Mouse (Mus musculus) gastrocnemius, adult 2 months (tissue): ENCODE data around the gene C87414. TPM values are rescaled to one million over a fixed set of nuclear protein-coding genes. Genes with fewer than 3 reads are reported as not detected.
"Not testable (repeated sequence)": the region's sequence is repeated elsewhere in the genome, so short reads cannot be mapped to it uniquely, and the experiment has no call there.

ENCODE experiments used
- DNase-seq: peaks from one replicate; pipeline ENCODE4 v3.0.0; 2022
- H3K27ac ChIP-seq: fragments of 200-600 bp; 2 replicates; pipeline ENCODE4 v1.8.1; 2022; ENCODE audit warnings: mild to moderate bottlenecking
- H3K4me3 ChIP-seq: fragments of 200-600 bp; 2 replicates; pipeline ENCODE4 v1.8.1; 2022; ENCODE audit warnings: mild to moderate bottlenecking, moderate library complexity
- intact Hi-C: fragments of 180-260 bp; cut with DNase I; formaldehyde crosslinking; loops from one replicate; pipeline ENCODE4 v1.15.1; 2025
- long read RNA-seq, 2 experiments: library from polyadenylated mRNA; stranded (forward); transcript quantifications; one replicate each; pipeline ENCODE4 v2.0.0; 2021
- total RNA-seq, 2 experiments: library from RNA; stranded (reverse); gene quantifications; 2 replicates each; pipeline ENCODE4 v1.2.3; 2021

The C87414 gene
- not detected for total RNA-seq
- long read RNA-seq, experiment 1 = 0 reads
- long read RNA-seq, experiment 2 = 0 reads

GRCm38 (mm10) chr5:93671451-93671850, at the start of gene C87414:
TSS of gene C87414 (minus strand) at chr5:93671551.
- H3K4me3 ChIP-seq, intact Hi-C loops, DNase-seq, H3K27ac ChIP-seq: not testable (repeated sequence)

GRCm38 (mm10) chr5:93684661-93685060, 13.3 kb upstream of the C87414 start:
- DNase-seq, H3K27ac ChIP-seq, intact Hi-C loops, H3K4me3 ChIP-seq: not testable (repeated sequence)

Other genes starting within 250 kb of the C87414 start
- gene Gm16427, start 131.4 kb downstream of the C87414 start, total RNA-seq = not detected
- not detected for gene Gm7792, start 172.2 kb upstream of the C87414 start, total RNA-seq